Mouse (Mus musculus) left cerebral cortex, adult 18-20 months (tissue): ENCODE measurements around the gene Fam131c. TPM values are rescaled to one million over a fixed set of nuclear protein-coding genes. Genes with fewer than 3 reads are reported as not detected.

Experiments used
- DNase-seq, 2 experiments: peaks; one replicate each; pipeline ENCODE4 v3.0.0; 2021 to 2022; ENCODE audit warnings: low spot score in 2 of 2, mixed read lengths in 1 of 2
- total RNA-seq, 2 experiments: library from RNA; stranded (reverse); gene quantifications; 2 replicates each; pipeline ENCODE4 v1.2.3; 2021

Gene Fam131c
- total RNA-seq, 2 experiments from 2014 or later, result 4.2 to 4.3 TPM

GRCm38 (mm10) chr4:141357811-141358210 lies 10.2 kb upstream of the Fam131c start:
- DNase-seq, result no peak

GRCm38 (mm10) chr4:141359222-141359621 lies 8.8 kb upstream of the Fam131c start:
- DNase-seq, result no peak

- DNase-seq, result peak in 1 of 2 experiments; percentile 13
These were observed 7.2 kb upstream of the Fam131c start for GRCm38 (mm10) chr4:141360846-141361245.

DNA sequence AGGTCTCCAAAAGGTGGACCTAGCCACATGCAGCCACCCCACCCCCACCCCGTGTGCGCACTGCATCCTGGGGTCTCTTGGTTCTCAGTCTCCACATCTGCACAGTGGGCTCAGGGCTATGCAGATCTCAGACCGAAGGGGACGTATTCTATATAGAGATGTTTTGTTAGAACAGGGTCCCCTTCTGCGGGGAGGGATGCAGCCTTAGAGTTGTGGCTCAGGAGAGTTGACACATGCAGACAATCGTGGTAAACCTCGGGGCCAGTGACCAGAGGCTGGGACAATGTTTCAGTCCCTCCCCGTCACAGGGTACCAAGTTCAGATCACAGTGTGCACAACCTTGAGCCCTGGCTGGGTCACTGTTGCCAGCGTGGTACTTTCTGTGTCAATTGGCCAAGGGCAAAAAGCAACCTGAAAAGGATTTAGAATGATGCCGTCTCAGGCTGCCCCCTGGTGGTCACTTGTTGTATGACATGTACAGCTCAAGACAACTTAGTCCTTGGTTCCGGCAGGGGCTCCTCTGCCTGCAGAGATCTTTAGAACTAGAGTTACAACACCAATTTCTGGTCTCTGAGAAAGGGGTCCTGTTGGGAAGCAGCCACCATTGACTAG lies 5.0 kb upstream of the Fam131c start:
- peak; percentile 65 to 80 for DNase-seq

DNA sequence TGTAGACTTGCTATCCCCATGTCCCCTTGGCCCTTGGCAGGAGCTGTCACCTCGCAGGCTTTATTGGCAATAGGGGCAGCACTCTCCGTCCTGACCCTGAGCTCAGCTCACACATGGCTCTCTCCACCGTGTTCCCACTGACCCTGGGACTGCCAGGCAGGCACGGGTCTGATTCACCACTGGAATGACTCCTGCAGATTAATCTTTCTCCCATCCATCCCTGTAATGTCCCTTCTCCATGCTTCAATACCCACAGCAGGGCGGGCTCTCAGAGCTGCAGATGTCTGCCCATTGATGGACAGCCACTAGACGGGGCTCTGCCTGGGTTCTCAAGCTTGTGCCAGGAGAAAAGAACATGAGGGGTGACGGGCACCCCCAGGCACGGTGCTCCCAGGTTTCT lies 2.9 kb upstream of the Fam131c start:
- no peak for DNase-seq

GRCm38 (mm10) chr4:141365876-141366275 lies 2.1 kb upstream of the Fam131c start:
- no peak for DNase-seq

GRCm38 (mm10) chr4:141372426-141372825 lies 4.4 kb downstream of the Fam131c start:
- no peak for DNase-seq

DNA sequence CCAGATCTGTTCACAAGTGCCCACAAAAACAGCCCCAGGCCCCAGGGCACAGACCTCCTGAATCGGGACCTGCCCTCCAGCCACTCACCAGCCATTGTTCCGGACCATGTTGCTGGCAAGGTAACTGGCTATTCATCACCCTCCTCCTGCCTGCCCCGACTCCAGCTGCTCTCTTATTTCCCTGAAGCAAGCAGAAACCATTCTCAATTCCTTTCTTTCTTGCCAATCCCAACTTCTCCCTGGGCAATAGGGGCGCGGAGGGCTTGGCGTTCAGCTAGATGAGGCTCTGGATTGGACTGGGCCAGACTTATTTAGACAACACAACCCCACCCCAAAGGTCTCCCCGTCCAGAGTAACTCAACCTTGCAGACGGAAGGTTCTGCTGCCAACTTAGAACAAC lies 11.7 kb downstream of the Fam131c start:
- no peak for DNase-seq

DNA sequence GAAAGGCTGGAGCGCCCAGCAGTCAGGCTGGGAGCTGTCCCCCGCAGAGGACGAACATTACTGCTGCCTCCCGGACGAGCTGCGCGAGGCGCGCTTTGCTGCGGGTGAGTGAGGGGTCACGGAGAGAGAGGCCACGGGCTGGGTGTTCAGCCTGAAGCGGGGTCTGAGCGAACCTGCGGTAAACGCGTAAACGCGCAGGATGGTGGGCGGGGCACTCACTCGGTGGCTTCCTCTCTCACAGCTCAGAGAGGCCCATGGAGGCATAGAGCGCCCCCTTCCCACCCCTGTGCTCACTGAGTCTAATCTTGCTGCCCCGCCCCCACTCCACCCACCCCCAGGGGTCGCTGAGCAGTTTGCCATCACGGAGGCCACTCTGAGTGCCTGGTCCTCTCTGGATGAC lies 14.4 kb downstream of the Fam131c start:
- no peak for DNase-seq

- DNase-seq, result peak; percentile 33 to 37
These were observed 17.3 kb downstream of the Fam131c start for GRCm38 (mm10) chr4:141385275-141385674.

GRCm38 (mm10) chr4:141386150-141386549 lies 18.1 kb downstream of the Fam131c start:
- no peak for DNase-seq

GRCm38 (mm10) chr4:141387093-141387784 lies 19.2 kb downstream of the Fam131c start:
- peak; percentile 80 to 84 for DNase-seq

DNA sequence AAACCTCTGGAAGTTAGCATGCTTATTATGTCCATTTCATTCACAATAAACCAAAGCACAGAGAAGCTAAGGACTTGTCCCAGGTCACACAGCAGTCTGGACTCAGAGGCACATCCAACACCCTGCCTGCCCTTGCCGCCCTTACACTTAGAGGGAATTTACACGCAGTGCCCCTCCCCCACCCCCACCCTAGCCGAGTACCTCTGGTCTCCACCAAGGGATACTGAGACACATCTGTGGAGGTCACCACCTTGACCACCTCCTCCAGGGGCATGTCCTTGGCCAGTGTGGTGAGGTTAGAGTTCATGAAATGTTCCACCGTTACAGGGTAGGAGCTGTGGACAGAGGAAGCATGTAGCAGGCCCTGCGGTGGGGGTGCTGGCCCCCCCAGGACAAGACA lies 19.9 kb downstream of the Fam131c start:
- DNase-seq, result no peak

GRCm38 (mm10) chr4:141389366-141390150 lies 21.5 kb downstream of the Fam131c start:
- no peak for DNase-seq

DNA sequence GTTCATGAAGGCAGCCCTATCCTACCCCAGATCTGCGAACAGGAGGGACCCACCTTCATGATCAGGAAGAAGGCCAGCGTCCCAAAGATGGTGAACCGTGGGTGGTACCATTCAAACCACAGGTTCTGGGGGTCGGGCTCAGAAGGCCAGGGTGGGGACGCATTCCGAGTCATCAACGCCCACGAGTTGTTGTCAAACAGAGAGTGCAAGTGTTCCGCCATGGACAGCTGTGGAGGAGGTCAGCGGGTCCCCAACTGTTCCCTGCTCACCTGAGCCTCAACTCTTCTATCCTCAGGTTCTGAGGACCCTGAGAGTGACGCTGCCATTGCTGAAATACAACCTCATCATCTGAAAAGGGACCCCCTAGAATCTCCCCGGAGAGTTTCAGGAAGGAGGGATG lies 23.3 kb downstream of the Fam131c start:
- DNase-seq, result no peak

DNA sequence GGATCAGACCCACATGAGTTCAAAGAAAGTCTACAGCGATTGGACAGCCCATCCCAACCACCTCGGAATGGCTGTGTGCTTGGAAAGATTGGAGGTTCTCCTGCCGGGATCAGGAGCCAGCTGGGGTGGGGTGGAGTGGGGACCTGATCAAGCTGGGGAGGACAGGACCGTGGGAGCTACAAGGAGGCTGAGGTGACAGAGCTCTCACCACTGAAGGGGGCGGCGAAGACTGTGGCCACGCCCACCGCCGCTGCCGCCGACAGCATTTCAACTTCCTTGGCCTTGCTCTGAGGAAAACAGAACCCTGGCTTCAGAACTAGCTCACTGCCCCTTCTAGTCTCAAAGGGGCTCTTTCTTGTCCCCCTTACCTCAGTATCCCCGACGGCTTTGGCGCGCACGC lies 26.7 kb downstream of the Fam131c start:
- no peak for DNase-seq

- DNase-seq, result no peak
These were observed 29.8 kb downstream of the Fam131c start for GRCm38 (mm10) chr4:141397861-141398260.

DNA sequence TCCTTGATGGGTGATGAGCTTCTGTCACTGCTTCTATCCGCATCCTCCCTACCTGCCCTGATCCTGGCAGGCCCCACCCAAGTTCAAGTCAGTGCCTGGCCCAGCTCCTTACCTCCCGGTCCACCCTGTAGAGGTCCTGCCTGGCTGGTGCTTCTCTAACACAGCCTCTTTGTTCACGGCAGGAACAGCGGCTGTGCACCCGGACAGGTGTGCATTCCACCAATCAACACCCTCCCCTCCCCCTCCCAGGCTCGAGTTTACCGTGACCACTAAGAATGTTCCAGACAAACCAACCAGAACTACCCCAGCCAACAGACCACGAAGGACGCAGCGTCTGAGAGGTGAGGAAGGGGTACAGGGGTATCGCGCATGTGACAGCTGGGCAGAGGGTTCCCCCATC lies 30.5 kb downstream of the Fam131c start, which contains the start of gene Clcnka:
Clcnka (minus strand) TSS at position 180 of the 400 bp plus-strand sequence.
- no peak for DNase-seq

DNA sequence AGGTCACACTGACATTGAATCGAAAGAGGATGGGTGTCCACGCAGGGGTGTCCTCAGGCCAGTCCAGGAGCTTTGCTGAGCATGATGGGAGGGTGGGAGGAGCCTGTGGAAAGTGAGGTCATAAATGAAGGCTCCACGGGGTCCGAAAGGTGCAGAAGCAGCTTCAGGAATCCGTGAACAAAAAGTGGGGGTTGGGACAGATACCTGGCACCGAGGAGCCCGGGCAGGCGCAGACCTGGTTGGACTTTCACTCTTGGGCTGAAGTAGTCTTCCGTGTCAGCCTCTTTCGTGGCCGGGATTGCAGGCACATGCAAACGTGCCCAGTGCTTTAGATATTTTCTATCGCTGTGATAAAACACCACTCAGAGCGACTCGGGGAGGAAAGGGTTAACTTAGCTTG lies 32.2 kb downstream of the Fam131c start:
- DNase-seq, result no peak

DNA sequence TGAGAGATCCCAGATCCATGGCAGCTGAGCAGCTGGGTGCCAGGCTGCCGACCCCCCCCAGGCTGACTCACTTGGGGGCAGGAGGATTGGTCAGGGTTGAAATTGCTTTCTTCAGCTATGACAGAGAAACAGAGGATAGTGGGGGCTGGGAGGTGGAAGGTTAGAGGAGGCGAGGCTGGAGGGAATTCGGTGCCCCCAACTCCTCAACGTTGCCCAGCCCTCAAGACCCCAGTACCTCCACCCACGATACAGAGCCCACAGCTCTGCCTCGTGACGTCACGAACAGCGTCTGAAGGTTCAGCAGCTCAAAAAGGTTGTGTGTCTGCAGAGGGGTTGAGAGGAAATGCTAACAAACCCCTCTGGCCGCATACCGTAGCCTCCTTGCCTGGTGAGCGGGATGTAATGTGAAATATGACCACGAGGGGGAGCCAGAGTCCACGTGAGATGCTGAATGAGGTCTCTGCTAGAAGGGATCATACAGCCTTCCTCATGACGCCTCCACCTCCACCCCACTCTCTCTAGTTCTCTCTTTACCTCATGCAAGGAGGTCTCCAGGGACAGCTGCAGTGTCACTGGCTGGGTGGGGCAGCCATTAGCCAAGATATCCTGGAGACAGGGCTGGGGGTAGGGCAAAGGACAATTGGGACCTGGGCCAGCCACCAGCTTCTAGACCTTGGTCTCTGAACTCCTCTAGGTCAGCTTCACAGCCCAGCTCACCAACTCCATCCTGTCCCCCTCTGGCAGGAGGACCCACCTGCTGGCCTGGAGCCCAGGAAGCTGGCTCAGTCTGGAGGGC lies 36.7 kb downstream of the Fam131c start:
- peak; percentile 91 to 94 for DNase-seq

- DNase-seq, result no peak
These were observed 37.2 kb downstream of the Fam131c start for GRCm38 (mm10) chr4:141405314-141405622.
